Mouse (Mus musculus) liver, embryonic 13.5 days (tissue): ENCODE measurements around the gene Krt26. TPM values are rescaled to one million over a fixed set of nuclear protein-coding genes. Genes with fewer than 3 reads are reported as not detected.

ENCODE experiments used
- ATAC-seq: fragments of 200-750 bp; cut with Nextera tagmentation; 2 replicates; pipeline ENCODE4 v1.8.0; 2017; ENCODE audit warnings: low read depth, mild to moderate bottlenecking, moderate number of reproducible peaks, moderate library complexity
- DNase-seq: peaks from one replicate; pipeline ENCODE4 v3.0.0; 2022
- H3K27ac ChIP-seq: fragments of 300-500 bp; sonication (generic); 2 replicates; pipeline ENCODE4 v1.5.1; 2015; ENCODE audit warnings: moderate library complexity, mild to moderate bottlenecking, inconsistent platforms
- H3K27me3 ChIP-seq: fragments of 300-500 bp; sonication (generic); 2 replicates; pipeline ENCODE4 v1.6.1; 2015; ENCODE audit warnings: mild to moderate bottlenecking, inconsistent platforms
- H3K36me3 ChIP-seq: fragments of 300-500 bp; sonication (generic); 2 replicates; pipeline ENCODE4 v1.6.1; 2015; ENCODE audit warnings: mild to moderate bottlenecking, inconsistent platforms
- H3K4me1 ChIP-seq: fragments of 300-500 bp; sonication (generic); replicated peaks from 2 replicates; pipeline ENCODE4 v1.6.1; 2015; ENCODE audit warnings: inconsistent platforms
- H3K4me2 ChIP-seq: fragments of 300-500 bp; sonication (generic); 2 replicates; pipeline ENCODE4 v1.6.1; 2015; ENCODE audit warnings: inconsistent platforms, mild to moderate bottlenecking, moderate library complexity
- H3K4me3 ChIP-seq: fragments of 300-500 bp; sonication (generic); replicated peaks from 2 replicates; pipeline ENCODE4 v1.5.1; 2015; ENCODE audit warnings: mild to moderate bottlenecking, inconsistent platforms
- H3K9ac ChIP-seq: fragments of 300-500 bp; sonication (generic); 2 replicates; pipeline ENCODE4 v1.6.1; 2015; ENCODE audit warnings: mild to moderate bottlenecking, inconsistent platforms
- H3K9me3 ChIP-seq: fragments of 300-500 bp; sonication (generic); replicated peaks from 2 replicates; pipeline ENCODE4 v1.6.1; 2016; ENCODE audit warnings: inconsistent platforms
- WGBS: fragments of 180-500 bp; shearing (Covaris S2); methylation state at CpG from one replicate; pipeline ENCODE4 v1.1.7; 2015; ENCODE audit not compliant: insufficient replicate concordance; 5-methylcytosine and 5-hydroxymethylcytosine counted together
- polyA plus RNA-seq: library from polyadenylated mRNA; unstranded; fragments of >200 nt; fragmentation: Nextera tagmentation; extraction: Ambion mirVana; gene quantifications from 2 replicates; pipeline ENCODE4 v1.2.1, GENCODE M21; 2015

Gene Krt26
- not detected in 2 replicates for polyA plus RNA-seq

- Histone ChIP-seq H3K4me1 (no peaks in the 10 kb centered on the region), H3K9me3 (no peaks in the 10 kb centered on the region), H3K36me3 (no peaks in the 10 kb centered on the region), H3K4me2 (no peak within 1 kb of the TSS), H3K27ac (no peak within 1 kb of the TSS), H3K9ac (no peak within 1 kb of the TSS), H3K27me3 (no peaks in the 10 kb centered on the region), H3K4me3 (no peak within 1 kb of the TSS)
- ATAC-seq (no peak), DNase-seq (no peak)
- WGBS, result 81% methylated on average over 11 of the region's 11 CpGs
Observed at GRCm38 (mm10) chr11:99337866-99338265, at the start of gene Krt26. Gene Krt26, minus strand, starts transcription at chr11:99337966.

DNA sequence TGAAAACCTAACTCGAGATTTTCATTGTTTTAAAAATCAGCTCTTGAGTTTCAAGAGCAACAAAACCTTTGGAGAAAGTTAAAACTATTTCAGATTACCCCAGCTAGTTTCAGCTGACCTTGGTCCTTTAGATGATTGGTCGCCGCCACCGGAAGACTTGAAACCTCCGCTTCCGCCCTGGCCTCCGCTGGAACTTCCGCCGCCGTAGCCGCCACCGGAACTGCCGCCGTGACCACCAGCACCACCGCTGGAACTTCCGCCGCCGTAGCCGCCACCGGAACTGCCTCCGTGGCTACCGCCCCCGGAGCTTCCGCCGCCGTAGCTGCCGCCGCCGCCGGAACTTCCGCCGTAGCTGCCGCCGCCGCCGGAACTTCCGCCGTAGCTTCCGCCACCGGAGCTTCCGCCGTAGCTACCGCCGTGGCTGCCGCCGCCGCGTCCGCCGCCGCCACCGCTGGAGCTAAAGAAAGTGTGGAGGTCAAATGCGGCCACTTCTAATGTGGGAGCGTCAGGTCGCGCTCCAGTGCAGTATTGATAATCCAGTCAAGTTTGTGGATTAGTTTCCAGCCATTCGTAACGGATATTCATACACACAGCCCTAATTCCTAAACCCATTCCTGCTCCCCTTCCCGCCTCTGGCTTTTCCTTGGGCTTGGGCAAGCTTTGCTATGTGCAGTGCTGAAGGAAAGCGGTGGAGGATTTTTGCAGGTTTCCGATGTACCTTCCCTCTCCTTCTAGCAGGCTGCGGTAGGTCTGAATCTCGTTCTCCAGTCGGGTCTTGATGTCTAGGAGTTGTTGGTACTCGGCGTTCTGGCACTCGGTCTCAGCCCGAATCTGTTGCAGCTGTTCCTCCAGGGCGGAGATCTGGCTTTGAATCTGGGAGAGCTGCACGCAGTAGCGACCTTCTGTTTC, 48.3 kb upstream of the Krt26 start:
- Histone ChIP-seq H3K27ac (peak overlapping the region; percentile 84), H3K9ac (peak overlapping the region; percentile 59), H3K27me3 (peaks cover 16% of the 10 kb centered on the region), H3K9me3 (no peaks in the 10 kb centered on the region), H3K36me3 (no peaks in the 10 kb centered on the region), H3K4me3 (peak overlapping the region; percentile 62), H3K4me2 (peak overlapping the region; percentile 70), H3K4me1 (peaks cover 6% of the 10 kb centered on the region)
- WGBS, result 5% methylated on average over 71 of the region's 71 CpGs
- DNase-seq (peak; percentile 61), ATAC-seq (peak; percentile 83)

GRCm38 (mm10) chr11:99379568-99379967, 41.8 kb upstream of the Krt26 start:
- 16% methylated on average over 5 of the region's 5 CpGs for WGBS

DNA sequence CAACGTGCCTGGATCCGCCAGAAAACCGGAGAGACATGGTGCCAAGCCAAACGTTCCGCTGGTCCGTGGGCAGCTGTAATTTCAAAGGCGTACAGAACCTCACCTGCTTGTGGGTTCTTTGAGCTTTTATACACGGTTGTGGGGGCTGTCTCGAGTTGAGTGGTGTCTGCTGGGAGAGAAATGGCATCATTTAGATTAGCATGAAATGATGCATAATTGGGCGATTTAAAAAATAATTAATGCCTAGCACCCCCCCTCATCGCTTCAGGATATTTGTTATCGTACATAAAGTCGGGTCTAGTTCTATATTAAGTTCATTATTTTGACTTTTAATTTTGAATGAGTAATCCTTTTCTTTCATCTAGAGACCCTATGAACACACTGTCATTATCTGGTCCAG, 37.0 kb upstream of the Krt26 start, which contains the start of gene Krt28:
TSS of gene Krt28 (minus strand) at position 101 of the 400 bp plus-strand sequence.
- WGBS, result 70% methylated on average over 13 of the region's 13 CpGs
- Histone ChIP-seq H3K27ac (no peak within 1 kb of the TSS), H3K36me3 (no peaks in the 10 kb centered on the region), H3K9me3 (no peaks in the 10 kb centered on the region), H3K4me1 (no peaks in the 10 kb centered on the region), H3K27me3 (no peaks in the 10 kb centered on the region), H3K9ac (no peak within 1 kb of the TSS), H3K4me2 (no peak within 1 kb of the TSS), H3K4me3 (no peak within 1 kb of the TSS)
- DNase-seq, result no peak
- ATAC-seq, result no peak

More at GRCm38 (mm10) chr11:99379568-99379967, 41.8 kb upstream of the Krt26 start:
- Histone ChIP-seq H3K36me3 (no peaks in the 10 kb centered on the region), H3K9ac (no peak overlapping the region), H3K9me3 (no peaks in the 10 kb centered on the region), H3K4me1 (no peaks in the 10 kb centered on the region), H3K4me2 (no peak overlapping the region), H3K4me3 (no peak overlapping the region), H3K27me3 (peaks cover 7% of the 10 kb centered on the region; the same call in 1 of the 2 replicates), H3K27ac (no peak overlapping the region)
- peak; percentile 24 for DNase-seq
- ATAC-seq, result no peak

- H3K4me1 ChIP-seq, result no peaks in the 10 kb centered on the region
- no peaks in the 10 kb centered on the region for H3K27me3 ChIP-seq
- H3K36me3 ChIP-seq, result no peaks in the 10 kb centered on the region
- H3K4me2 ChIP-seq, result no peak overlapping the region
- H3K9me3 ChIP-seq, result no peaks in the 10 kb centered on the region
- no peak overlapping the region for H3K9ac ChIP-seq
- no peak overlapping the region for H3K27ac ChIP-seq
- ATAC-seq (no peak), DNase-seq (no peak)
- 65% methylated on average over 8 of the region's 8 CpGs for WGBS
- H3K4me3 ChIP-seq, result no peak overlapping the region
Observed at GRCm38 (mm10) chr11:99369853-99370451, 32.2 kb upstream of the Krt26 start.

GRCm38 (mm10) chr11:99369229-99369628, 31.5 kb upstream of the Krt26 start:
- Histone ChIP-seq H3K4me1 (no peaks in the 10 kb centered on the region), H3K9ac (no peak overlapping the region), H3K4me3 (no peak overlapping the region), H3K27me3 (no peaks in the 10 kb centered on the region), H3K9me3 (no peaks in the 10 kb centered on the region), H3K27ac (no peak overlapping the region), H3K4me2 (no peak overlapping the region), H3K36me3 (no peaks in the 10 kb centered on the region)
- ATAC-seq, result no peak
- DNase-seq, result no peak
- 6% methylated on average over 3 of the region's 3 CpGs for WGBS

DNA sequence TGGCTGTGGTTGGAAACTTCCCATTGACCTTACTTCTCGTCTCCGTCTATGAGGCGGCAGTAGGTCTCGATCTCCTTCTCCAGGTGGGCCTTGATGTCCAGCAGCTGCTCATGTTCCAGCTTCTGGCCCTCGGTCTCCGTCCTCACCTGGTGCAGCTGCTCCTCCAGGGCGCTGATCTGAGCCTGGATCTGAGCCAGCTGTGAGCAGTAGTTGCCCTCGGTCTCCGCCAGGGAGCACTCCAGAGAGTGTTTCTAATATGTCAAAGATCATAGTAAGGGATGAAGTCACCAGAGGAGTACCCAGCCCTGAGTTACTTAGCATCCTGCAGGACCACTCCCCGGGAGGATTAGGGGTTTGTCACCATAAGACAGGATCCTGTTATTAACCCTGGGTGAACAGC, 29.0 kb upstream of the Krt26 start:
- Histone ChIP-seq H3K27me3 (no peaks in the 10 kb centered on the region), H3K9ac (no peak overlapping the region), H3K4me1 (no peaks in the 10 kb centered on the region), H3K4me2 (no peak overlapping the region), H3K4me3 (no peak overlapping the region), H3K27ac (no peak overlapping the region), H3K36me3 (no peaks in the 10 kb centered on the region), H3K9me3 (no peaks in the 10 kb centered on the region)
- WGBS, result 33% methylated on average over 10 of the region's 10 CpGs
- ATAC-seq (no peak), DNase-seq (no peak)

GRCm38 (mm10) chr11:99364412-99364811, 26.6 kb upstream of the Krt26 start:
- Histone ChIP-seq H3K9me3 (no peaks in the 10 kb centered on the region), H3K4me1 (no peaks in the 10 kb centered on the region), H3K9ac (no peak overlapping the region), H3K27ac (no peak overlapping the region), H3K4me2 (no peak overlapping the region), H3K27me3 (no peaks in the 10 kb centered on the region; the same call in 1 of the 2 replicates), H3K36me3 (no peaks in the 10 kb centered on the region), H3K4me3 (no peak overlapping the region)
- DNase-seq (no peak), ATAC-seq (no peak)
- WGBS, result 16% methylated on average over 9 of the region's 9 CpGs

DNA sequence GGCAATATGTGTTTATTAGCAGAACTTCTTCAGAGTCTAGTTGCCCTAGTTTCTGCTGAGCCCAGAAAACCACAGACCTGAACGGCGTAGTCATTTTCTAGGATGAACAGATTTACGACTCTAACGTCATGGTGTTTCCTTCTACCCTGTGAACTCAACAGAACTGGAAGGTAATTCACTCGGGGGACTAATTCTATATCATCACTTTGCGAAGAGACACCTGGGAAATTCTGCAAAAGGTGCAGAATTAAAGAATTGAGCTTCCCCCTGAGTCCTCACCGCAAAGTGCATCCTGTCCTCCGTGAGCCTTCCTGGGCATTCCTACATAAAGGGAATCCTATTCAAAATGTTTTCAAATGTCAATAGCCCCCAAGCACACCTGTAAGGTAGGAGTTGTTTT, 23.7 kb upstream of the Krt26 start:
- no peaks in the 10 kb centered on the region for H3K36me3 ChIP-seq
- WGBS, result 68% methylated on average over 8 of the region's 8 CpGs
- H3K9ac ChIP-seq, result no peak overlapping the region
- no peak overlapping the region for H3K4me2 ChIP-seq
- H3K27me3 ChIP-seq, result no peaks in the 10 kb centered on the region; the same call in 1 of the 2 replicates
- no peak overlapping the region for H3K4me3 ChIP-seq
- DNase-seq (no peak), ATAC-seq (no peak)
- H3K9me3 ChIP-seq, result no peaks in the 10 kb centered on the region
- no peak overlapping the region for H3K27ac ChIP-seq
- H3K4me1 ChIP-seq, result no peaks in the 10 kb centered on the region

GRCm38 (mm10) chr11:99351004-99351403, 13.2 kb upstream of the Krt26 start, which contains the start of gene Krt27:
Gene Krt27, minus strand, starts transcription at chr11:99351104.
- Histone ChIP-seq H3K27me3 (no peaks in the 10 kb centered on the region), H3K4me1 (no peaks in the 10 kb centered on the region), H3K36me3 (no peaks in the 10 kb centered on the region), H3K9me3 (no peaks in the 10 kb centered on the region), H3K9ac (no peak within 1 kb of the TSS), H3K27ac (no peak within 1 kb of the TSS), H3K4me3 (no peak within 1 kb of the TSS), H3K4me2 (no peak within 1 kb of the TSS)
- ATAC-seq (no peak), DNase-seq (no peak)
- 71% methylated on average over 12 of the region's 12 CpGs for WGBS

DNA sequence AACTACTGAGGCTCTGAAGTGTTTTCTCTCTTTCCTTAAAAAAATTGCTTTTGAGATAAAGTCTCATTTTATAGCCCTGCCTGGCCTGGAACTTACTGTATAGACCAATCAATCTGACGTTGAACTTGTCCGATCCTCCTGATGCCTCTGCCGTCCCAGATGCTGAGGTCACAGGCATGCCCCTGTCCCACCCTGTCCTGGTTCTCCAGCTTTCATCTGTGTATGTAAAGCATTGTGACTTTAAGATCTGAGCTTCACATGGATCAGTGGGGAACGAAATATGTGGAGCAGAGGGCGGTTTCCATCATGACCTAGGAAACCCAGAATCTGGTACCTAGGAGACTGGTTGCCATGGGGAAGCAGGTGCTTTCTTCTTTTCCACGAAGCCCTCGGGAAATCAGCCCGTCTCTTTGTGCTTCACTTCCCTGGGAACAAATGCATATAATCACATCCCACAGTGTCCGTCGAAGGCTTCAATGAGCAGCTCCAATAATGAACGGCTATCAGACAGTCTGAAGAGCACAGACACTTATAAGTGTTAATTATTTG, 1.6 kb upstream of the Krt26 start:
- no peaks in the 10 kb centered on the region for H3K9me3 ChIP-seq
- H3K27me3 ChIP-seq, result no peaks in the 10 kb centered on the region
- no peak for ATAC-seq
- no peak for DNase-seq
- 75% methylated on average over 11 of the region's 11 CpGs for WGBS
- H3K4me2 ChIP-seq, result no peak overlapping the region
- H3K4me1 ChIP-seq, result no peaks in the 10 kb centered on the region
- no peaks in the 10 kb centered on the region for H3K36me3 ChIP-seq
- no peak overlapping the region for H3K27ac ChIP-seq
- no peak overlapping the region for H3K9ac ChIP-seq
- H3K4me3 ChIP-seq, result no peak overlapping the region
